Mouse (Mus musculus): ENCODE measurements around the gene Aoc1. TPM values are rescaled to one million over a fixed set of nuclear protein-coding genes. Genes with fewer than 3 reads are reported as not detected.

Gene Aoc1
- polyA plus RNA-seq, 1 experiment from 2014 or later, result not detected

DNA sequence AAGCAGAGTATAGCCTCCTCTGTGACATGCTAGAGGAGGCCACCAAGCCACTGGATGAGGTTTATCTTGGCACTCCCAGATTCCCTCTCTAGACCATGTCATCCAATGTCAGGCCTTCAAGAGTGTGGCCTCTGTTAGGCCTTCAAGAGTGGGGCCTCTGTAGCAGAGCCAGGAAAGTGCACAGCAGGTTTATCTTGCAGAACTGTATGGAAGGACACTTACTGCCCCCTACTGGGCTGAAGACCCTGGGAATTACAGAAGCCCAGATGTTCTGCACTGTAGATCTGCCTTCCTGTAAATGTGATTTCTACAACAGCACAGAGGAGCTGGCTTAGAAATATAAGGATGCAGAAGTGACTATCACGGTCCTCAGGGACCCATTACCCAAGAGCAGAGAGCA, 82.2 kb downstream of the Aoc1 start:
- peak; percentile 27 for DNase-seq (ENCODE audit: low spot score)
- H3K27ac ChIP-seq, result no peak overlapping the region
- H3K4me1 ChIP-seq (replicated peaks), result no peaks in the 10 kb centered on the region
- no peaks in the 10 kb centered on the region for H3K9me3 ChIP-seq
- WGBS, result 50% methylated on average over 1 of the region's 1 CpGs
- no peak overlapping the region for H3K4me3 ChIP-seq
- H3K27me3 ChIP-seq (ENCODE audit: insufficient read depth, poor library complexity, severe bottlenecking), result no peaks in the 10 kb centered on the region
- no peaks in the 10 kb centered on the region for H3K36me3 ChIP-seq

GRCm38 (mm10) chr6:48956785-48957184, 84.1 kb downstream of the Aoc1 start:
- 86% methylated on average over 4 of the region's 4 CpGs for WGBS
- Histone ChIP-seq H3K27ac (no peak overlapping the region), H3K4me3 (no peak overlapping the region), H3K9me3 (no peaks in the 10 kb centered on the region), H3K27me3 (ENCODE audit: insufficient read depth, poor library complexity, severe bottlenecking) (no peaks in the 10 kb centered on the region), H3K4me1 (replicated peaks) (no peaks in the 10 kb centered on the region), H3K36me3 (no peaks in the 10 kb centered on the region)
- no peak for DNase-seq (ENCODE audit: low spot score)

DNA sequence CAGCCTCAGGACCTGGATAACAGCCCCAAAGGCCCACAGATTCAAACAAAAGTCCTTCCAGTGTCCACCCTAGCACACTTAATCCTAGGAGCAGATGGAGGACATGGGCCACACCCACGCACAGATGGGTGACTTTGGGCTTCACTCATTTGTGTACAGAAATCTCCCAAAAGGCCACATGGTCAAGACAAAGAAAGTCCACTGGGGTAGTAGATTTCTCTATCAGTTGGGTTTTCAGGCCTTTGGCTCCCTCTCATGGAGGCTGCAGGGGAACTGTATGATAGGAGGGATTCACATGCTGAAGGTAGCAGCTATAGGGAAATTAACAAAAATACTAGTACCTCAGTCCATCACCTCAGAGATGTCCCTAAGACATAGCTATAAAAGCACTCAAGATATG, 85.4 kb downstream of the Aoc1 start:
- no peak overlapping the region for H3K4me3 ChIP-seq
- DNase-seq (ENCODE audit: low spot score), result peak; percentile 10
- H3K36me3 ChIP-seq, result no peaks in the 10 kb centered on the region
- H3K4me1 ChIP-seq (replicated peaks), result no peaks in the 10 kb centered on the region
- H3K9me3 ChIP-seq, result no peaks in the 10 kb centered on the region
- no peaks in the 10 kb centered on the region for H3K27me3 ChIP-seq (ENCODE audit: insufficient read depth, poor library complexity, severe bottlenecking)
- WGBS, result 86% methylated on average over 1 of the region's 1 CpGs
- no peak overlapping the region for H3K27ac ChIP-seq

Other genes starting within 250 kb of the Aoc1 start
- gene AI854703, start 246.1 kb upstream of the Aoc1 start, polyA plus RNA-seq (2016; fragmentation: Nextera tagmentation; extraction: Ambion mirVana), result 0.96 and 1.3 TPM in 2 replicates
- 0.37 and 0.75 TPM in 2 replicates for gene Gimap8, start 225.7 kb upstream of the Aoc1 start, polyA plus RNA-seq (2016; fragmentation: Nextera tagmentation; extraction: Ambion mirVana)
- 3.4 and 4.4 TPM in 2 replicates for gene Gimap9, start 196.8 kb upstream of the Aoc1 start, polyA plus RNA-seq (2016; fragmentation: Nextera tagmentation; extraction: Ambion mirVana)
- gene Gimap4, start 188.3 kb upstream of the Aoc1 start, polyA plus RNA-seq (2016; fragmentation: Nextera tagmentation; extraction: Ambion mirVana), result 5.3 and 5.8 TPM in 2 replicates
- 10.0 and 10.4 TPM in 2 replicates for gene Gimap6, start 164.7 kb upstream of the Aoc1 start, polyA plus RNA-seq (2016; fragmentation: Nextera tagmentation; extraction: Ambion mirVana)
- not detected in 2 replicates for gene Gm28053, start 154.3 kb upstream of the Aoc1 start, polyA plus RNA-seq (2016; fragmentation: Nextera tagmentation; extraction: Ambion mirVana)
- not detected in 2 replicates for gene Gimap7, start 154.3 kb upstream of the Aoc1 start, polyA plus RNA-seq (2016; fragmentation: Nextera tagmentation; extraction: Ambion mirVana)
- 5.0 and 5.9 TPM in 2 replicates for gene Gimap1, start 133.8 kb upstream of the Aoc1 start, polyA plus RNA-seq (2016; fragmentation: Nextera tagmentation; extraction: Ambion mirVana)
- 0.47 and 0.71 TPM in 2 replicates for gene Gimap5, start 126.7 kb upstream of the Aoc1 start, polyA plus RNA-seq (2016; fragmentation: Nextera tagmentation; extraction: Ambion mirVana)
- 0.09 TPM in 1 of 2 replicates, not detected in the other for gene Gimap3, start 102.0 kb upstream of the Aoc1 start, polyA plus RNA-seq (2016; fragmentation: Nextera tagmentation; extraction: Ambion mirVana)
- gene Tmem176a, start 32.0 kb upstream of the Aoc1 start, polyA plus RNA-seq (2016; fragmentation: Nextera tagmentation; extraction: Ambion mirVana), result 16.9 and 21.5 TPM in 2 replicates
- 34.0 and 52.9 TPM in 2 replicates for gene Tmem176b, start 31.4 kb upstream of the Aoc1 start, polyA plus RNA-seq (2016; fragmentation: Nextera tagmentation; extraction: Ambion mirVana)
- not detected in 2 replicates for gene 1600015I10Rik, start 57.0 kb downstream of the Aoc1 start, polyA plus RNA-seq (2016; fragmentation: Nextera tagmentation; extraction: Ambion mirVana)
- gene Doxl2, start 102.1 kb downstream of the Aoc1 start, polyA plus RNA-seq (2016; fragmentation: Nextera tagmentation; extraction: Ambion mirVana), result not detected in 2 replicates
- gene Svs1, start 114.0 kb downstream of the Aoc1 start, polyA plus RNA-seq (2016; fragmentation: Nextera tagmentation; extraction: Ambion mirVana), result not detected in 2 replicates
- 0.75 and 0.81 TPM in 2 replicates for gene Gpnmb, start 163.7 kb downstream of the Aoc1 start, polyA plus RNA-seq (2016; fragmentation: Nextera tagmentation; extraction: Ambion mirVana)
- gene Malsu1, start 200.9 kb downstream of the Aoc1 start, polyA plus RNA-seq (2016; fragmentation: Nextera tagmentation; extraction: Ambion mirVana), result 69.7 and 79.3 TPM in 2 replicates

Data from hindbrain, embryonic 10.5 days (tissue).